Mouse (Mus musculus): ENCODE data around the gene Med27. TPM values are rescaled to one million over a fixed set of nuclear protein-coding genes. Genes with fewer than 3 reads are reported as not detected.

The Med27 gene
- polyA plus RNA-seq, 1 experiment from 2014 or later, result 77.9 TPM

DNA sequence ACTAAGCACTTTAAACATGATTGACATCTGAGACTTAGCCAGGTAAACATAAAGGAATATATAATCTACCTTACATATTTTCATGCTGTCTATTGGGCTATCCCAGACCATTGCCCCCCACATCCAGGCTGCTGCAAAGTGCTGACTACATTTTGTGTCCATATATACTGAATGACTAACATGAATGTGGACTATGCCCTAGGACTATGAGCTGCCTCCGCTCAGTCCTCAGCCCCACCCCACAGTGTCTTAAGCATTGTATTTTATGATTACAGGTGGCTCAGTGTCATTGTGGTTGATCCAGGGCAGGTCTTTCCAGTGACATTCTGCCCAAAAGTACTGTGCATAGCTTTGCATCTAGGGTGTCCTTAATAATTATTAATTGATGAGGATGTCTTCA lies 8.2 kb upstream of the Med27 start:
- Histone ChIP-seq H3K9me3 (ENCODE audit: control insufficient read depth, low read length) (no peaks in the 10 kb centered on the region), H3K36me3 (ENCODE audit: control insufficient read depth, insufficient read depth, low read length) (no peaks in the 10 kb centered on the region), H3K27me3 (ENCODE audit: control insufficient read depth, insufficient read depth, low read length) (no peaks in the 10 kb centered on the region), H3K4me3 (ENCODE audit: low read depth, low read length) (no peak overlapping the region), H3K4me2 (ENCODE audit: low read depth, low read length) (no peak overlapping the region), H3K27ac (ENCODE audit: low read depth, low read length) (no peak overlapping the region), H3K9ac (replicated peaks; ENCODE audit: low read depth, low read length) (no peak overlapping the region), H3K4me1 (ENCODE audit: control insufficient read depth, insufficient read depth, low read length) (no peaks in the 10 kb centered on the region; the same call in 1 of the 2 replicates)
- WGBS, result 94% methylated on average over 1 of the region's 1 CpGs
- no peak for ATAC-seq (ENCODE audit: low read depth)

DNA sequence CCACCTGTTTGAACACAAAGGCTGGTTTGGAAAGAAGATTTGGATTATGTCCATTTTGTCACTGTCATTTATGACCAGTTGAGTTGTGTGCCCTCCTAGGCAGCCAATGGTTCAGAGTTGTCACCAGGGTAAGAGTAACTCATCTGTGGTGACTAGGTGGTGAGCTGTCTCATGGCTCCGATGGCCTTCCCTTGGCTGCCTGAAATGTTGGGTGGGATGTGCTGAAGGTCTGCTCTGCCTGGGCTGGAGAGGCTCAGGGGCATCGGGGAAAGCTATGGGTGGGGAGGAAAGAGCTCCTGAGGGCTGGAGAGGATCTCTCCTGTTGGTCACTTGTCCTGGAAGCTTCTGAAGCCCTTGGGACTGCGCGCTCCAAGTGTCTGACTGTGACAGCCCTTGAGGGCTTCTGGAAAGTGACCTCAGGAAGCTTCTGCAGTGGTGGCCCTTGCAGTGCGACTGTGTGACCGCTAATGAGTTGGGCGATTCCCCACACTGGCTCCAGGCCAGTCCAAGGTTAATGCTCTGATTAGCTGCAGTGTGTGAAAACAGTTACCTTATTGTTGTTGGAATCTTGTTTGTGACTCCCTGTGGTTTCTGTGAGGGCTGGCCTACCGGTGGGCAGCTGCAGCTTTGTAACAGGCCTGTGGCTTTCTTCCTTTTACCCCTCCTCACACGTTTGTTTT lies 12.2 kb downstream of the Med27 start:
- Histone ChIP-seq H3K4me3 (ENCODE audit: low read depth, low read length) (no peak overlapping the region), H3K27ac (ENCODE audit: low read depth, low read length) (no peak overlapping the region), H3K4me1 (ENCODE audit: control insufficient read depth, insufficient read depth, low read length) (peaks cover 4% of the 10 kb centered on the region; the same call in 1 of the 2 replicates), H3K9ac (replicated peaks; ENCODE audit: low read depth, low read length) (no peak overlapping the region), H3K4me2 (ENCODE audit: low read depth, low read length) (no peak overlapping the region), H3K36me3 (ENCODE audit: control insufficient read depth, insufficient read depth, low read length) (no peaks in the 10 kb centered on the region), H3K27me3 (ENCODE audit: control insufficient read depth, insufficient read depth, low read length) (no peaks in the 10 kb centered on the region), H3K9me3 (ENCODE audit: control insufficient read depth, low read length) (no peaks in the 10 kb centered on the region)
- 48% methylated on average over 9 of the region's 9 CpGs for WGBS
- no peak for ATAC-seq (ENCODE audit: low read depth)

DNA sequence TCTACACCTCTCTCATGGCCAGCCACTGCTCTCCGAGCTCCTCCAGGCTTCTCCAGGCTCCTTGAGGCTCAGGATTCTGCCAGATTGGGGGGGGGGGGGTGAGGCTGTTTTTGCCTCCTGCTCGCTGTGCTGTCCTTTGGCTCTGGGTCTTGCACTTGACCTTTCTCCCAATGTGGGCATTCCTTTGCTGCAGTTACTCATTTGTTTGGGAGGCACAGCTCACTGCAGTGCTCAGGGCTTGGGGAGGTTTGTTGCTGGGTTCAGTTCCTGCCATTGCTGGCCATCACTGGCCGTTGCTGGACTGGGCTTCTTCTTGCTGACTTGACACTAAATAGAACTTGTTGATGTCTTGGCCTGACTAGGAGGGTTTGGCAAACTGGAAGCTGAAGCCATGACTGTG lies 14.3 kb downstream of the Med27 start:
- 86% methylated on average over 3 of the region's 3 CpGs for WGBS

DNA sequence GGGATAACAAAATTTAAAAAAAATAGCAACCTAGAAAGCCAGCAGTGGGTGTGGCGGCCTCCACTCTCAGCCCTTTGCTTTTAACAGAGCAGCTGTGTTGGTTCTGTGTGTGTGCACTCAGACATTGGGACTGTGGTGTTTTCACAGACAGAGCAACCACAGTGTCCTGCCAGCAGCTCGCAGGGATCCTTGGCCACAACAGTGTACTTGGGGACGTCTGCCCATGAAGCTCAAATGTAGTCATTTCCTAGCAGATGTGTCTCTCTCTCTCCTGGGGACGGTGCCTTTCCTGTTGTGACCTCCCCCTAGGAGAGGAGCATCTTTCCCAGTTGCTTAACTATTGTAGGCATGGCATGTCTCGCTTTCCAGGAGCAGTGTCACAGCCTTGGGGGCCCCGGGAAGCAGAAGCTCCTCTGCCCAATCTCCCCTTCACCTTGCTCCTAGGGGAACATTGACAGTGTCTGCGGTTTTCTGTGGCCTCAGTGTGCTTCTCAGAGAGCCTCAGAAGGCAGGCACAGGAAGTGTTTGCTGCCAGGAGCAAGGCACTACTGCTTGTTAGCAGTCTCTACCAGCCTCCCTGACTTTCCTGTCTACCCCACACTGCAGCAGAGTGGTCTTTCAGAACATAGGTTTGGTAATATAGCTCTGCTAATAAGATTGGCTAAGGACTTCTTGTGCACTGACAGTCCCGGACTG lies 18.5 kb downstream of the Med27 start:
- H3K9ac ChIP-seq (replicated peaks; ENCODE audit: low read depth, low read length), result no peak overlapping the region
- 82% methylated on average over 8 of the region's 8 CpGs for WGBS
- no peak overlapping the region for H3K27ac ChIP-seq (ENCODE audit: low read depth, low read length)
- ATAC-seq (ENCODE audit: low read depth), result no peak
- no peaks in the 10 kb centered on the region for H3K9me3 ChIP-seq (ENCODE audit: control insufficient read depth, low read length)
- H3K27me3 ChIP-seq (ENCODE audit: control insufficient read depth, insufficient read depth, low read length), result no peaks in the 10 kb centered on the region
- peaks cover 8% of the 10 kb centered on the region; the same call in 1 of the 2 replicates for H3K4me1 ChIP-seq (ENCODE audit: control insufficient read depth, insufficient read depth, low read length)
- H3K36me3 ChIP-seq (ENCODE audit: control insufficient read depth, insufficient read depth, low read length), result no peaks in the 10 kb centered on the region
- H3K4me2 ChIP-seq (ENCODE audit: low read depth, low read length), result no peak overlapping the region
- no peak overlapping the region for H3K4me3 ChIP-seq (ENCODE audit: low read depth, low read length)

More for the DNA sequence above, 14.3 kb downstream of the Med27 start:
- no peak for ATAC-seq (ENCODE audit: low read depth)
- Histone ChIP-seq H3K27ac (ENCODE audit: low read depth, low read length) (no peak overlapping the region), H3K4me1 (ENCODE audit: control insufficient read depth, insufficient read depth, low read length) (peaks cover 4% of the 10 kb centered on the region; the same call in 1 of the 2 replicates), H3K4me2 (ENCODE audit: low read depth, low read length) (no peak overlapping the region), H3K4me3 (ENCODE audit: low read depth, low read length) (no peak overlapping the region), H3K27me3 (ENCODE audit: control insufficient read depth, insufficient read depth, low read length) (no peaks in the 10 kb centered on the region), H3K9ac (replicated peaks; ENCODE audit: low read depth, low read length) (no peak overlapping the region), H3K9me3 (ENCODE audit: control insufficient read depth, low read length) (no peaks in the 10 kb centered on the region), H3K36me3 (ENCODE audit: control insufficient read depth, insufficient read depth, low read length) (no peaks in the 10 kb centered on the region)

DNA sequence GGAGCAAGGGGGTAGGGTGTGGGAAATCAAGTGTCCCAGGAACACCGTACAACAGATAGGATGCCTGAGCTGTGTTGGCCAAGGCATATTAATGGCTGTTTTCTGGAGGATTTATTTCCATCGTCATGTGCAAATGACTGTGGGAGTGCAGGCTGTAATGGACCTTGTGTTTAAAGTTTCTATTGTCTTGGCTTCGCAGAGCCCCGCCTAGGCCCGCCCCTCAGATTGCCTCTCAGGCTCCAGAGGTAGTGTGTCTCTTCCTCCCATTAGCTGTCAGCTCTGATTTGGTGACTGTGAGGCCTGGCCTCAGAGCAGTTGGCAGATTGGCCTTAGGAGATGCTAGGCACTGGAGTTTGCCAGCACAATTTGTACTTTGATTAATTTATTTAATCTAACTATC lies 22.1 kb downstream of the Med27 start:
- WGBS, result 10% methylated on average over 5 of the region's 5 CpGs
- H3K27me3 ChIP-seq (ENCODE audit: control insufficient read depth, insufficient read depth, low read length), result no peaks in the 10 kb centered on the region
- no peak overlapping the region for H3K4me2 ChIP-seq (ENCODE audit: low read depth, low read length)
- H3K27ac ChIP-seq (ENCODE audit: low read depth, low read length), result no peak overlapping the region
- H3K9ac ChIP-seq (replicated peaks; ENCODE audit: low read depth, low read length), result no peak overlapping the region
- no peak for ATAC-seq (ENCODE audit: low read depth)
- H3K4me1 ChIP-seq (ENCODE audit: control insufficient read depth, insufficient read depth, low read length), result peaks cover 8% of the 10 kb centered on the region; the same call in 1 of the 2 replicates
- H3K36me3 ChIP-seq (ENCODE audit: control insufficient read depth, insufficient read depth, low read length), result no peaks in the 10 kb centered on the region
- H3K9me3 ChIP-seq (ENCODE audit: control insufficient read depth, low read length), result no peaks in the 10 kb centered on the region
- H3K4me3 ChIP-seq (ENCODE audit: low read depth, low read length), result no peak overlapping the region

DNA sequence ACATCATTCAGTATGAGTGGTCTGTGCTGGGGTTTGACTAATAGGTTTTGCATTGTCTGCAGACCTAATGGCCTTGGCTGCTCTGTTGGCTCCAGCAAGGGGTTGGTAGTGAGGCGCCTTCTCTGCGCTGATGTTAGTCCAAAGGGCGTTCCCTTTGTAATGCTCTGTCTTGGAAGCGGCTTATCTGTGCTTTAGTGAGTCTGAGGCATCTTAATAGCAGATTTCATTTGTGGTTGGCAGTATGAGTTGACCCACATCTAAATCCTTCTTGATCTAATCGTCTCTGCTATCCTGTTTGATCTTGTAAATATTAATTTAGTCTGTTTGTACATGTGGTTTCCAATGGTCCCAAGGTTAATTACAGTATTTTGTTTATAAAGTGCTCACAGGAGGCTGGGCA lies 25.6 kb downstream of the Med27 start:
- no peak overlapping the region for H3K4me2 ChIP-seq (ENCODE audit: low read depth, low read length)
- WGBS, result 82% methylated on average over 5 of the region's 5 CpGs
- ATAC-seq (ENCODE audit: low read depth), result no peak

DNA sequence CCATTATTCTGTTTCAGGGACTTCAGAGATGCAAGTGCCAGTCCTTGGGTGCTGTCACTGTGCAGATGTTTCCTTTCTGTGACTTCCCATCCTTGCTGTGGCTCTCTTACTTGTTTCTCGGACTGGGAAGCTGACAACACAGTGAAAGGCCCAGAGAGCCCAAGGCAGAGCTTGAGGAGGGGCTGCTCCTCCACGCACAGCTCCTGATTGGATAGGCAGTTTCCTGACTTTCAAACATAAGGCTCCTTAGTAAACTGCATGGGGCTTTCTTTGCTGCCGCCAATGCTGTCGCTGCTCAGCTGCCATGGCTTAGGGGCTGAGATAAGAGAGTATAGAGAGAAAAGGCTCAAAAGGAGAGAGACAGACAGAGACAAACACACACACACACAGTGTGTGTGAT lies 35.1 kb downstream of the Med27 start:
- Histone ChIP-seq H3K27me3 (ENCODE audit: control insufficient read depth, insufficient read depth, low read length) (no peaks in the 10 kb centered on the region), H3K36me3 (ENCODE audit: control insufficient read depth, insufficient read depth, low read length) (no peaks in the 10 kb centered on the region), H3K4me1 (ENCODE audit: control insufficient read depth, insufficient read depth, low read length) (no peaks in the 10 kb centered on the region), H3K9me3 (ENCODE audit: control insufficient read depth, low read length) (no peaks in the 10 kb centered on the region), H3K4me3 (ENCODE audit: low read depth, low read length) (no peak overlapping the region), H3K4me2 (ENCODE audit: low read depth, low read length) (no peak overlapping the region), H3K9ac (replicated peaks; ENCODE audit: low read depth, low read length) (no peak overlapping the region), H3K27ac (ENCODE audit: low read depth, low read length) (no peak overlapping the region)
- no peak for ATAC-seq (ENCODE audit: low read depth)
- WGBS, result 30% methylated on average over 4 of the region's 4 CpGs

More for the DNA sequence above, 25.6 kb downstream of the Med27 start:
- Histone ChIP-seq H3K9ac (replicated peaks; ENCODE audit: low read depth, low read length) (no peak overlapping the region), H3K27ac (ENCODE audit: low read depth, low read length) (no peak overlapping the region), H3K4me1 (ENCODE audit: control insufficient read depth, insufficient read depth, low read length) (peaks cover 8% of the 10 kb centered on the region; the same call in 1 of the 2 replicates), H3K9me3 (ENCODE audit: control insufficient read depth, low read length) (no peaks in the 10 kb centered on the region), H3K36me3 (ENCODE audit: control insufficient read depth, insufficient read depth, low read length) (no peaks in the 10 kb centered on the region), H3K4me3 (ENCODE audit: low read depth, low read length) (no peak overlapping the region), H3K27me3 (ENCODE audit: control insufficient read depth, insufficient read depth, low read length) (no peaks in the 10 kb centered on the region)

DNA sequence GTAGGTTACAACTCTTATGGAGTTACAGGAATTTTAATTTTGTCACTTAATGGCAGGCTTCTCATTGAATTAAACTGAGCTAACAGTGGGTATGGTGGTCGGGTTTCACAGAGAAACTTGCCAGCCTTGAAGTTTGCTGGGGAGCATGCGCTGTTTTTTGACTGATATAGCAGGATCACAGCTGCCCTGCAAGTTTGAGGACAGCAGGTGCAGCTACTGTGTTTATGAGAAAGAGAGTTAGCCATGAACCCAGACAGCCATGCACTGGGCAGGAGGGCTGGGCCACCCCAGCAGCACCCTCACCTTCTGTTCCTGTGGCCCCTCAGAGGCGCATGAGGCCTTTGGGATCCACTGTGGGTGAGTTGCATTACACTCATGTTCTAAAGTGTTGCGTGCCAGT lies 36.0 kb downstream of the Med27 start:
- H3K4me2 ChIP-seq (ENCODE audit: low read depth, low read length), result no peak overlapping the region
- no peaks in the 10 kb centered on the region for H3K27me3 ChIP-seq (ENCODE audit: control insufficient read depth, insufficient read depth, low read length)
- no peaks in the 10 kb centered on the region for H3K9me3 ChIP-seq (ENCODE audit: control insufficient read depth, low read length)
- ATAC-seq (ENCODE audit: low read depth), result no peak
- H3K4me3 ChIP-seq (ENCODE audit: low read depth, low read length), result no peak overlapping the region
- no peak overlapping the region for H3K27ac ChIP-seq (ENCODE audit: low read depth, low read length)
- 95% methylated on average over 4 of the region's 4 CpGs for WGBS
- H3K9ac ChIP-seq (replicated peaks; ENCODE audit: low read depth, low read length), result no peak overlapping the region
- no peaks in the 10 kb centered on the region for H3K4me1 ChIP-seq (ENCODE audit: control insufficient read depth, insufficient read depth, low read length)
- no peaks in the 10 kb centered on the region for H3K36me3 ChIP-seq (ENCODE audit: control insufficient read depth, insufficient read depth, low read length)

DNA sequence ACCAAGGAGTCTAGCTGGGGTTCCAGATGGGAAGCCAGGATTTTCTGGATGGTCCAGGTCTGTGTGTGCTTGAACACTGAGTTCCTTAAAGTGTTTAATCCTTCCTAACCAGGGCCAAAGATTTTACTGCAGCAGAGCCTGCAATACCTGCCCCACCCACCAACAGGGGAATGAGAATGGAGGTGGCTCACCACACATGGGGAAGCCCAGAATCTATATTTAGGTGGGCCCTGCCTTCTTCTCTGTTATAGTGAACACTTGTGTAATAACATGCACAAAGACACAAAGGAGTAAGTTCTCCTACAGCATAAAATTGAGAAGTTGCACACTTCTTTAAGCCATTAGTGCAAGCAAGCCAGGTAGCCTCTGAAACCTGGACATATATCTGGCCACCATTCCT lies 36.5 kb downstream of the Med27 start:
- Histone ChIP-seq H3K9ac (replicated peaks; ENCODE audit: low read depth, low read length) (no peak overlapping the region), H3K9me3 (ENCODE audit: control insufficient read depth, low read length) (no peaks in the 10 kb centered on the region), H3K27ac (ENCODE audit: low read depth, low read length) (no peak overlapping the region), H3K36me3 (ENCODE audit: control insufficient read depth, insufficient read depth, low read length) (no peaks in the 10 kb centered on the region), H3K4me2 (ENCODE audit: low read depth, low read length) (no peak overlapping the region), H3K4me1 (ENCODE audit: control insufficient read depth, insufficient read depth, low read length) (no peaks in the 10 kb centered on the region), H3K27me3 (ENCODE audit: control insufficient read depth, insufficient read depth, low read length) (no peaks in the 10 kb centered on the region), H3K4me3 (ENCODE audit: low read depth, low read length) (no peak overlapping the region)
- ATAC-seq (ENCODE audit: low read depth), result no peak
